In genomic region chr9:96787797-96788196, GRCm38 (mm10) we compare ENCODE assay signal across 13 mouse cellular contexts. TPM values are rescaled to one million over a fixed set of nuclear protein-coding genes. Genes with fewer than 3 reads are reported as not detected.
DNase-seq lines count a peak whose midpoint lies in the region; ATAC-seq and TF ChIP-seq lines count a peak whose summit lies in the region.
"Had no signal": no experiment of that assay in that cellular context is flagged by ENCODE, and none has a peak within 500 bp of the region (broad histone marks: within the 10 kb centered on the region; RNA-seq: fewer than 3 reads in every experiment).

No protein-coding gene starts in this region.

- H3K9me3 ChIP-seq in kidney, postnatal 0 days (replicated peaks; ENCODE audit: low read length) = no peaks in the 10 kb centered on the region
- H3K9me3 ChIP-seq in midbrain, embryonic 11.5 days (ENCODE audit: control insufficient read depth, low read length) = no peaks in the 10 kb centered on the region

- ATAC-seq in hematopoietic stem cell, adult 5-6 weeks (replicated peaks in 1 of 2; ENCODE audit: insufficient read depth in 1 of 2, low FRiP score in 2 of 2, low TSS enrichment in 1 of 2, low read depth in 1 of 2, poor library complexity in 2 of 2, severe bottlenecking in 2 of 2) = peak; percentile 67 to 72
- no peak for ATAC-seq in kidney, postnatal 0 days (replicated peaks; ENCODE audit: low FRiP score, low read depth)
- no peak for ATAC-seq in midbrain, embryonic 11.5 days (ENCODE audit: low FRiP score)

- TF ChIP-seq CTCF in thymus, adult 2 months (IDR thresholded peaks at IDR 0.05; ENCODE audit: borderline replicate concordance, control insufficient read depth, extremely low read depth, insufficient read depth, low read length, poor library complexity) = no peak
- no peak for TF ChIP-seq CTCF in kidney, postnatal 0 days (IDR thresholded peaks at IDR 0.05; ENCODE audit: low read depth)

- intact Hi-C loops in left cerebral cortex, postnatal 4 days (cut with DNase I) = no loop called here

- H3K4me2 ChIP-seq in kidney, postnatal 0 days (ENCODE audit: low read length) = peak overlapping the region; percentile 11; the same call in 1 of the 2 replicates
- no peak overlapping the region for H3K4me2 ChIP-seq in midbrain, embryonic 11.5 days

- no peaks in the 10 kb centered on the region for H3K36me3 ChIP-seq in thymus, adult 2 months (ENCODE audit: control insufficient read depth, insufficient read depth, low read length)
- no peaks in the 10 kb centered on the region for H3K36me3 ChIP-seq in kidney, postnatal 0 days (ENCODE audit: insufficient read depth, low read length)
- H3K36me3 ChIP-seq in midbrain, embryonic 11.5 days (ENCODE audit: control insufficient read depth, insufficient read depth, low read length) = no peaks in the 10 kb centered on the region

- H3K27ac ChIP-seq in thymus, adult 2 months (ENCODE audit: control insufficient read depth, insufficient read depth, low read length) = no peak overlapping the region
- H3K27ac ChIP-seq in kidney, postnatal 0 days = peak overlapping the region; percentile 37; the same call in 1 of the 2 replicates
- no peak overlapping the region for H3K27ac ChIP-seq in midbrain, embryonic 11.5 days (ENCODE audit: low read depth, low read length)
- H3K27ac ChIP-seq: layer of hippocampus, adult 2 months; liver, embryonic 14.5 days had no signal

- DNase-seq in thymus, adult 2 months = peak; percentile 16
- no peak for DNase-seq in thymus, postnatal 4 days
- peak; percentile 50 for DNase-seq in kidney, postnatal 0 days (ENCODE audit: low spot score)
- DNase-seq in thymus, postnatal 25 days = peak; percentile 25
- DNase-seq in left cerebral cortex, postnatal 4 days = no peak
- no peak for DNase-seq in midbrain, embryonic 11.5 days (ENCODE audit: low spot score, missing footprints)
- DNase-seq in lung, adult 18-20 months = no peak
- DNase-seq: adrenal gland, postnatal 25 days; cerebellum, adult 11 months; lung, postnatal 36 days had no signal

- H3K27me3 ChIP-seq in thymus, adult 2 months (ENCODE audit: control insufficient read depth, insufficient read depth, low read length) = no peaks in the 10 kb centered on the region
- no peaks in the 10 kb centered on the region for H3K27me3 ChIP-seq in kidney, postnatal 0 days (ENCODE audit: insufficient read depth, low read length)
- no peaks in the 10 kb centered on the region for H3K27me3 ChIP-seq in midbrain, embryonic 11.5 days (ENCODE audit: control insufficient read depth, insufficient read depth, low read length)

- 7% methylated on average over 10 of the region's 10 CpGs for WGBS in thymus, adult 2 months
- 64% methylated on average over 10 of the region's 10 CpGs for WGBS in kidney, postnatal 0 days
- 90% methylated on average over 10 of the region's 10 CpGs for WGBS in midbrain, embryonic 11.5 days

- H3K4me3 ChIP-seq in thymus, adult 2 months (ENCODE audit: control insufficient read depth, insufficient read depth, low read length) = no peak overlapping the region
- no peak overlapping the region for H3K4me3 ChIP-seq in kidney, postnatal 0 days (replicated peaks; ENCODE audit: low read depth, low read length)
- H3K4me3 ChIP-seq in midbrain, embryonic 11.5 days (ENCODE audit: low read depth, low read length) = no peak overlapping the region
- H3K4me3 ChIP-seq: layer of hippocampus, adult 2 months had no signal

- H3K4me1 ChIP-seq in thymus, adult 2 months (replicated peaks; ENCODE audit: control insufficient read depth, insufficient read depth, low read length) = peaks cover 40% of the 10 kb centered on the region
- 0 out of 2 replicates have a peak, but pooled peaks cover 3% of the 10 kb centered on the region for H3K4me1 ChIP-seq in kidney, postnatal 0 days (replicated peaks; ENCODE audit: insufficient read depth, low read length)
- no peaks in the 10 kb centered on the region for H3K4me1 ChIP-seq in midbrain, embryonic 11.5 days (ENCODE audit: control insufficient read depth, insufficient read depth, low read length)

- TF ChIP-seq POLR2A in thymus, adult 2 months (IDR thresholded peaks at IDR 0.05; ENCODE audit: control insufficient read depth, extremely low read depth, insufficient read depth, low read length, poor library complexity) = no peak

- no peak overlapping the region for H3K9ac ChIP-seq in kidney, postnatal 0 days (ENCODE audit: low read depth, low read length)
- H3K9ac ChIP-seq in midbrain, embryonic 11.5 days (ENCODE audit: low read length) = no peak overlapping the region
- H3K9ac ChIP-seq: liver, embryonic 14.5 days had no signal

RNA-seq across cellular contexts. Expression of gene Zbtb38, which starts 35.2 kb away (rescaled TPM):
- 7.2 and 9.1 TPM in 2 replicates for polyA plus RNA-seq in thymus, adult 2 months (2012; rRNA removed)
- 50.5 and 62.1 TPM in 2 replicates for total RNA-seq in hematopoietic stem cell, adult 5-6 weeks (2017)
- 28.3 and 28.5 TPM in 2 replicates for polyA plus RNA-seq in kidney, postnatal 0 days (2015; fragmentation: Nextera tagmentation; extraction: Ambion mirVana)
- 10 to 100 TPM; 65.6 to 66.3 TPM for total RNA-seq in left cerebral cortex, postnatal 4 days (2021)
- 11.3 and 11.9 TPM in 2 replicates for polyA plus RNA-seq in midbrain, embryonic 11.5 days (2014; fragmentation: Nextera tagmentation; extraction: Ambion mirVana)

Comparison
In these comparisons a context has a peak if more than half of its experiments do, and no peak if none do; other contexts are left out.
1. DNase-seq: peak in thymus, adult 2 months (single experiment), kidney, postnatal 0 days (single experiment) and thymus, postnatal 25 days (single experiment); none in thymus, postnatal 4 days (single experiment), left cerebral cortex, postnatal 4 days (single experiment), midbrain, embryonic 11.5 days (single experiment) and lung, adult 18-20 months (0 of 2).
2. ATAC-seq: peak in hematopoietic stem cell, adult 5-6 weeks (2 of 2); none in kidney, postnatal 0 days (single experiment) and midbrain, embryonic 11.5 days (single experiment).